Mouse (Mus musculus) kidney, adult 8-10 months (tissue): Measurements from ENCODE around the gene Tspan18.

Experiments
- DNase-seq, 2 experiments: peaks; one replicate each; pipeline ENCODE4 v3.0.0; 2022

Tspan18 gene

DNA sequence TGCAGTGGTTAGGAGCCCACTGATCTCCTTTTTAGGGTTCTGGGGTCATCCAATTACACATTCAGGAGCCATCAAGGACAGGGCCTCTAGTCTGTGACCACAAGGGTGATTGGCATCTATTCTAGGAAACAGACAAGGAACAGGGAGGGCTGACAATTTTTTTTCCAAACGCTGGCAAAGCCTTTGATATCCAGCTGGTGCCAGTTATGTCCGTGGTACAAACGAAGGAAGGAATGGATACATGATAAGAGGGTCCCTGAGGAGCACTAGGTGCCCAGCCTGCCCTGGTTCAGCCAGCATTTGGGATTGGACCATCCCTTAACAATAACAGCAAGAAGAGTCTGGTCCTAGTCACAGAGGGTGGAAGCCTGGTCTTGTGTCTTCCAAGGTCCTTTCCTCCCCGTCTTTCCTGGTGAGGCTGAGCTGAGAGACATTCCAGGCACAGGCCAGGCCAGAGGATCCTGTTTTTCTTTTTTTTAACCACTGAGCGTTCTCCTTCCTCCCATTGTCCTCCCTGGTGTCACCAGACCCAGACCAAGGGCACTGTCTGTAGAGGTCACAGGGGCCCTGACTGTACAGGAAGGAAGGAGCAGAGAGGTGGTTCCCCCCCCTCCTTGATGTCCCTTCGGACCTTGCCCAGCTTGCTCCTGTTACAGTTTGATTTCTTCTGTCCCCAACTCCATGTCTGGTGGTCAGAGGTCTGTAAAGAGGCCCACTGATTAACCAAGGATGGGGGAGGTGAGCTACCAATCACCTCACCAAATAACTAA is 72.6 kb downstream of the Tspan18 start:
- DNase-seq: peak; percentile 89 to 91

- DNase-seq: no peak
These were observed 76.7 kb downstream of the Tspan18 start for GRCm38 (mm10) chr2:93257634-93258033.

DNA sequence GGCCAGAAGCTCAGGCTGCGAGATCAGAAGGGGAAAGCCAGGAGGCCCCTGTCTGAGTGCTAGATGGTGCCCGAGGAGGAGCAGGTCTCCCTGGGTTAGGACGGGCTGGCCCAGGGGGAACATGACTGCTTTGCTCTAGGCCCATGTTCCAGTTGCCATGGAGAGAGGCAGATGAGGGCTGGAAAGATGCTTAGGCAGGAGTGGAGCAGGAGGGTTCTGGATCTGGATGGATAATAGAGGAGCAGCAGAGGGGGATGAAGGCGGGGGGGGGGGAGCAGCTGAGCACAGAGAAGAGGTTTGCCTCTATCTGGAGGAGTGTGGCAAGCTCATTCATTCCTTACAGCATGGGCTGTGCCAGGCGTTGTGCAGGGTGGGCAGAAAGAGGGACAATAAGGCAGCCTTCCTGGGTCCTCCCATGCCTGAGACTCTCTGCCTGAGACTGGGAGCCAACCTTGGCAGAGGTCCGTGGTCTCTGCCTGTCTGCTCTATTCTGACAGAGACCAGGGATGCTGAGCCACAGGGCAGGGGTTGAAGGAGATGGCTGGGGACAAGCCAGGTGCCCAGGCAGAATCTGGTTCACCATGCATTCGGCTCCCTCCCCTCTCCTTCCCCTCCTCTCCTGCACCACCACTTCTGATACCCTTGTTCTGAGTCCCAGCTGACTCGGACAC is 77.4 kb downstream of the Tspan18 start:
- no peak for DNase-seq

- no peak for DNase-seq
These were observed 81.9 kb downstream of the Tspan18 start for GRCm38 (mm10) chr2:93252356-93252755.

DNA sequence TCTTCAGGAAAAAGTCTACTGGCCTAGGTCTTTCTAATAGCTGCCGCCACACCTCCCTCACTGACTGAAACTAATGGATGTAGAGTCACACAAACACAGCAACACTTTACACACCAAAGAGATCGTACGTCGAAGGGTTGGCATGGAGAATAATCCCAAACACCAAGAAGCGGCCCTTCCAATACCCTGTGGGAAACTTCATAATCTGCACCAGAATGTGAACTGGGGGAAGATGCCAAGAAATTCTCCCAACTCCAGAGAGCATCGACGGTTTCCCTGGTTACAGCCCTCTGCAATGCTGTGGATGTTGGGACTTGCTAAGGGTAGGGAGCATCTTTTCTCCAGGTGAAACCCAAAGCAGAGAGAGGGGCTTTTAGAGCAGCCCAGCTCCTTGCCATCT is 83.7 kb downstream of the Tspan18 start:
- DNase-seq: no peak

- no peak for DNase-seq
These were observed 85.2 kb downstream of the Tspan18 start for GRCm38 (mm10) chr2:93249058-93249457.

DNA sequence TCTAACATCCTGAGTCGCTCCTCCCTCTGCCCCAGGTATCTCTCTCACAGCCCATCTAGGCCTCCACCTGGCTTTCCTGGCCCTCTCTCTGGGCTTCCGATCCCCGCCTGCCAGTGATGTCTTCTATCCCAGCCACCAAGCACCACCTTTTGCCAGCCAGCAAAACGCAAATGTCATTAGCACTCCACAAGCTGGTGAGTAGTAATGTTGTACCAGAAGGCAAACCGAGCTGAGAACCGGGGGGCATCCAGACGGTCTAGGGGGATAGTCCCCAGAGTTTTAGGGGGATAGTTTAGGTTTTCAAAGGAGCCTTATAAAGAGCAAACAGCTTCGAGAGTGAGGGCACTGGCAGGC is 90.2 kb downstream of the Tspan18 start:
- DNase-seq: no peak

- DNase-seq: no peak
These were observed 90.7 kb downstream of the Tspan18 start for GRCm38 (mm10) chr2:93243439-93244089.

- DNase-seq: no peak
These were observed 92.1 kb downstream of the Tspan18 start for GRCm38 (mm10) chr2:93242166-93242565.

- DNase-seq: no peak
These were observed 95.4 kb downstream of the Tspan18 start for GRCm38 (mm10) chr2:93238864-93239263.

GRCm38 (mm10) chr2:93237055-93237454 is 97.2 kb downstream of the Tspan18 start:
- peak; percentile 68 to 75 for DNase-seq

DNA sequence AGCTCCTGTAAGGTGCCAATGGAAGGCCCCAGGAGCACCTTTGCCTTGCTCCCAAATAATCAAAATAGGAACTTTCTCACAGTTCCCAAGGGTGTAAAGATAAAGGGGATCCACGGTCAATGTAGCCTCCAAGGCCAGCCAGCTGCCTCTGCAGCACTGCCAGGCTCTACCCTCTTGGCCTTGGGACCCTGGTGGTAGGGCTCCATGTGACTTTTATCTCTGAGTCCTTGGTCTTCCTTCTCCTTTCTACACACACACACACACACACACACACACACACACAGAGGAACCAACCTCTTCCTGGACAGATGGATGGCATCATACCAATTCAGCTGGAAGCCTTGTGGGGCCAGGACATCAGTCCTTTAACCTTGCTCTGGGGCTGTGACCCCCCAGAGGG is 102.2 kb downstream of the Tspan18 start:
- no peak for DNase-seq

- DNase-seq: no peak
These were observed 105.9 kb downstream of the Tspan18 start for GRCm38 (mm10) chr2:93228480-93228824.

DNA sequence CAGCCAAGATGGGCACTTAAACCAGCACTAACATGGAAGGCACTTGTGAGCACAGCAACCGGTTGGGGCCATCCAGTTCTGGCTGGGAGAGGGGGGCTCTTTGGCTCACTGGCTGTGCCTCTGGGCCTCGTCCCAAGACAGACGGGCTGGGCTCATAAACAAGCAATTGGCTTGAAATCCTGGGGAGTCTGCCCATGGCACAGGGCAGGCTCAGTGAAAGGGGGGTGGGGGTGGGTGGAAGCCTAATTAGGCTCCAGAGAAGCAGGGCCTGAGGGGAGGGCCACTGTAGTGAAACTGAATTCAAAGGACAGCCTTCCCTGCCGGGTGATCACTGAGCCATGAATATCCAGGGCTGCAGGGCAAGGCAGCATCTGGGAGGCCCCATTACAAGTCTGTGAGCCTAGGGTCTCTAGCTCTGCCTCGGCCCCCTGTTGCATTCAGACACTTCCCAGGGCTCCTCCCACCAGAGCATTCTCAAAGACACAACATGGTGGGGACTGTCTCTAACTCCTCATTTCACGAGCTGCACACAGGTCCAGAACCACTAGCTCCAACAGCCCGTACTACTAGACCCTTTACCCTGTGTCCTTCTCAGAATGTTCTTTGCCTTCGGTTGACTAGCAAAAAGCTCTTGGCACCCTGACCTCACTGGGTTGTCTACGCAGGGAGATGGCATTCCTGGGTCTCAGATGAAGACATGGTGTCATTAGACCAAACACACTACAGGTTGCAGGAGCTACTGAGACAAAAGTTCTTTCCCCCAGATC is 106.4 kb downstream of the Tspan18 start:
- peak in 1 of 2 experiments; percentile 23 for DNase-seq

GRCm38 (mm10) chr2:93226606-93227595 is 107.4 kb downstream of the Tspan18 start:
- DNase-seq: peak; percentile 66 to 88

DNA sequence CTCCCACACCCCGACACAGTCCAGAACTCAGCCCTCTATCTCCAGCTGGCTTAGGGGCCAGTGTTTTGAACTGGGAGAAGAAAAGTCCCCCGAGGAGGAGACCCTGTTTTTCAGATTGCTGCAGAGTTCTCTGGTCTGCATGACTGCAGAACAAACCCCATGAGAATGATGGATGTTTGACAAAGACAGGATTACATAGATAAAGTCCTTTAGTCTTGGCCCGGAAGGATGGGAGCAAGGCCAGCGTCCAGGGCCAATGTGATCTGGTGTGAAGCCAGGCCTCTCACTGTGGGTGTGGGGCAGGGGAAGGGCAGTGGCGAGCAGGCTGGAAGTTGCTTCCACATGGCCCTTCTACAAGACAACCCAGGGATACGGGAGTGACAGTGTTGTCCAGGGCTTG is 110.8 kb downstream of the Tspan18 start:
- no peak for DNase-seq

DNA sequence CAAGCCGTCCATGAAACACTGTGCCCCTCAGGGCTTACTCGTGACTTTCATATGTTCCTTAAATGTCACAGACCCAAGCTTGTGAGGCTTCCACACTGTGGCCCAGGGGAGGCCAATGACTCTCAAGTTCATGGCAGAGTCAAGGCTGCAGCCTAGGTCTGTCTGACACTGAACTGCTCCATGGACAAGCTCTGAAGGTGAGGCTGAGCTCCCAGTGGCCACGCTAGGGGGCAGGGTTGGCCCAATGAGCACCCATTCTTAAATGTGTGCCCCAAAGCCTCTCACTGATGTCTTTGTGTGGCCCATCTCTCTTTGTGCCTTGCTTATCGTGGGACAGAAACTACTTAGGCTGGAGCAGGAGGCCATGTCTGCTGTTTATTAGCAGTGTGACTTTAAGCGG is 113.9 kb downstream of the Tspan18 start:
- no peak for DNase-seq

- DNase-seq: no peak
These were observed 114.7 kb downstream of the Tspan18 start for GRCm38 (mm10) chr2:93219576-93219975.

DNA sequence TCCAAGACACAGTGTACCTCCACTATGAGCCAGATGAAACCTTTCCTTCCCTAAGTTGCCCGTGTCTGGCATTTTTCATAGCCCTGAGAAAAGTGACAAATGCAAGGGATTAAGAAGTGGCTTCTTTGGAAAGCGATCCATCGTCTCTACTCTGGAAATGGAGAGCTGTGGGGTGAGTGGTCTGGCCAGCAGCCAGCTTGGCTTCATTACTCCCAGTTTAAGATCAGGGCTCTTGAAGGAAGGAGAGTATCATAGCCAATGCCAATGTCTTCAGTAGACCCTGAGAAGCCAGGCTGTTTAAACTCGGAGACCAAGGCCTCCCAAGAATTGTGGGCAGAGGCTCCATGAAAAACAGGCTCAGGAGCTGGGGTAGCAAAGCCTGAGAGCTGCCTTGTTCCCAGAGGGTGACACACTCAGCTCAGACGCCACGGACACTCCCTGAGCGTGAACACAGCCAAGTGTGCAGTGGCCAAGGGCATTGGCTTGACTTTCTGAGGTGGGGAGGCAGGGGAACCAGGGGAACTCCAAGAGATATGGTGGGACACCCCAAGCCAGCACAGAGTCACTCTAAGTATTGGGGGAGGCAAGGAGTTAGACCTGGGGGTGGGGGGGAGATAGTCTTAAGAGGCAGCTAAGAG is 115.8 kb downstream of the Tspan18 start:
- no peak for DNase-seq

DNA sequence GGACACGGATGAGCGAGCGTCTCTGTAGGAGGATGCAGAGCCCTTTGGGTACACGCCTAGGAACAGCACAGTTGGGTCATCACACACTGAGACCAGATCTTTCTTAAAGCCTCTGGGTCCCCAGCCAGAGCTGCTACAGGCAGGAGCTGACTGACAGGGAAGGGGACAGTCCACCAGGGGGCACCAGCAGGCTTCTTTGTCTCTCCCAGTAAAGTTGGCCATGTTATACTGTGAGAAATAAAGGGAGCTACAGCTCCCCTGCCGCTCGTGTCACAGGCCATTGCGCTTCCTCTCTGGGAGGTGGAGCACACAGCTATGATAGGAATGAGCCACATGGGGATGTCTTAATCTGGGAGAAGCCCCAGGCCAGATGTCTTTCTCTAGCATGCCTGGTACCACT is 117.3 kb downstream of the Tspan18 start:
- peak; percentile 74 to 89 for DNase-seq

GRCm38 (mm10) chr2:93215790-93216189 is 118.5 kb downstream of the Tspan18 start:
- no peak for DNase-seq

- peak in 1 of 2 experiments; percentile 38 for DNase-seq
These were observed 120.1 kb downstream of the Tspan18 start for GRCm38 (mm10) chr2:93214192-93214591.
